Comparison of ENCODE assay signal across 8 mouse cellular contexts in genomic region chr4:86930101-86930635, GRCm38 (mm10). TPM values are rescaled to one million over a fixed set of nuclear protein-coding genes. Genes with fewer than 3 reads are reported as not detected.
DNase-seq lines count a peak whose midpoint lies in the region; ATAC-seq and TF ChIP-seq lines count a peak whose summit lies in the region.

No protein-coding gene starts in this region.

- H3K9me3 ChIP-seq in heart, embryonic 13.5 days: no peaks in the 10 kb centered on the region
- no peaks in the 10 kb centered on the region for H3K9me3 ChIP-seq in hindbrain, embryonic 11.5 days (ENCODE audit: control insufficient read depth, low read length)
- H3K9me3 ChIP-seq in liver, postnatal 0 days (ENCODE audit: low read length): no peaks in the 10 kb centered on the region

- intact Hi-C loops in heart, postnatal 14 days (cut with DNase I): no loop called here

- ATAC-seq in heart, embryonic 13.5 days (ENCODE audit: extremely low read depth, insufficient number of reproducible peaks, low FRiP score, low TSS enrichment): no peak
- ATAC-seq in hindbrain, embryonic 11.5 days (ENCODE audit: low FRiP score): peak; percentile 22; the same call in 1 of the 2 replicates
- ATAC-seq in liver, postnatal 0 days: no peak

- H3K36me3 ChIP-seq in heart, embryonic 13.5 days: 0 out of 2 replicates have a peak, but pooled peaks cover 6% of the 10 kb centered on the region
- no peaks in the 10 kb centered on the region for H3K36me3 ChIP-seq in hindbrain, embryonic 11.5 days (ENCODE audit: control insufficient read depth, insufficient read depth, low read length)
- no peaks in the 10 kb centered on the region for H3K36me3 ChIP-seq in liver, postnatal 0 days (replicated peaks; ENCODE audit: insufficient read depth, low read length)

- no peak overlapping the region for H3K9ac ChIP-seq in heart, embryonic 13.5 days
- no peak overlapping the region for H3K9ac ChIP-seq in hindbrain, embryonic 11.5 days (ENCODE audit: low read depth, low read length)
- H3K9ac ChIP-seq in liver, postnatal 0 days (replicated peaks): no peak overlapping the region

- H3K4me2 ChIP-seq in heart, embryonic 13.5 days: peak overlapping the region; percentile 68
- no peak overlapping the region for H3K4me2 ChIP-seq in hindbrain, embryonic 11.5 days (replicated peaks; ENCODE audit: low read depth, low read length)
- H3K4me2 ChIP-seq in liver, postnatal 0 days (ENCODE audit: low read depth, low read length): peak overlapping the region; percentile 65

- H3K27me3 ChIP-seq in heart, embryonic 13.5 days (replicated peaks): no peaks in the 10 kb centered on the region
- no peaks in the 10 kb centered on the region for H3K27me3 ChIP-seq in hindbrain, embryonic 11.5 days (ENCODE audit: control insufficient read depth, insufficient read depth, low read length)
- H3K27me3 ChIP-seq in liver, postnatal 0 days (ENCODE audit: insufficient read depth, low read length): no peaks in the 10 kb centered on the region

- no peak for TF ChIP-seq EP300 in liver, postnatal 0 days (IDR thresholded peaks at IDR 0.05; ENCODE audit: low read depth)

- DNase-seq in heart, postnatal 14 days: no peak
- peak; percentile 23 for DNase-seq in ZHBTc4 (ENCODE audit: low read depth, low spot score)
- DNase-seq in hindbrain, embryonic 11.5 days (ENCODE audit: low spot score): no peak
- DNase-seq in liver, postnatal 0 days: no peak
- DNase-seq in spleen, adult 12 weeks (ENCODE audit: low spot score): no peak
- DNase-seq in adrenal gland, postnatal 10 days: no peak
- DNase-seq in embryo, embryonic 11 days: no peak

- H3K4me3 ChIP-seq in heart, embryonic 13.5 days: peak overlapping the region; percentile 52
- H3K4me3 ChIP-seq in hindbrain, embryonic 11.5 days (ENCODE audit: low read depth, low read length): no peak overlapping the region; the same call in 1 of the 2 replicates
- peak overlapping the region; percentile 43; the same call in 1 of the 2 replicates for H3K4me3 ChIP-seq in liver, postnatal 0 days (ENCODE audit: low read depth, low read length)

- H3K27ac ChIP-seq in heart, embryonic 13.5 days (replicated peaks): no peak overlapping the region
- no peak overlapping the region for H3K27ac ChIP-seq in hindbrain, embryonic 11.5 days (ENCODE audit: low read depth, low read length)
- no peak overlapping the region for H3K27ac ChIP-seq in liver, postnatal 0 days (ENCODE audit: low read depth)

- H3K4me1 ChIP-seq in heart, embryonic 13.5 days: no peaks in the 10 kb centered on the region
- H3K4me1 ChIP-seq in hindbrain, embryonic 11.5 days (replicated peaks; ENCODE audit: control insufficient read depth, insufficient read depth, low read length): no peaks in the 10 kb centered on the region
- H3K4me1 ChIP-seq in liver, postnatal 0 days (ENCODE audit: insufficient read depth): peaks cover 3% of the 10 kb centered on the region; the same call in 1 of the 2 replicates

- 90% methylated on average over 7 of the region's 7 CpGs for WGBS in heart, embryonic 13.5 days
- 87% methylated on average over 7 of the region's 7 CpGs for WGBS in hindbrain, embryonic 11.5 days
- 81% methylated on average over 7 of the region's 7 CpGs for WGBS in liver, postnatal 0 days (ENCODE audit: insufficient replicate concordance)

- TF ChIP-seq CTCF in liver, postnatal 0 days (IDR thresholded peaks at IDR 0.05; ENCODE audit: low read depth): no peak

RNA-seq across cellular contexts. Expression of gene Acer2, which starts 56.0 kb away (rescaled TPM):
- polyA plus RNA-seq in heart, embryonic 13.5 days (2015; fragmentation: Nextera tagmentation; extraction: Ambion mirVana): 28.3 and 31.4 TPM in 2 replicates
- total RNA-seq in heart, postnatal 14 days (2021): 10 to 100 TPM; 21.4 to 26.9 TPM
- polyA plus RNA-seq in hindbrain, embryonic 11.5 days (2014; fragmentation: Nextera tagmentation; extraction: Ambion mirVana): 11.0 and 12.9 TPM in 2 replicates
- 10.1 and 11.4 TPM in 2 replicates for polyA plus RNA-seq in liver, postnatal 0 days (2015; fragmentation: Nextera tagmentation; extraction: Ambion mirVana)
- total RNA-seq in adrenal gland, postnatal 10 days (2021): 10 to 100 TPM; 22.1 to 50.5 TPM
